Mouse (Mus musculus) olfactory bulb, adult 2 months (tissue): Measurements from ENCODE around the gene Fryl.

Source experiments
- CTCF ChIP-seq: fragments of 200-500 bp; IDR thresholded peaks from 2 replicates; pipeline ENCODE4 v1.5.1; 2012; ENCODE audit warnings: low read depth, mild to moderate bottlenecking, low read length, moderate library complexity; ENCODE audit not compliant: insufficient read depth
- POLR2A ChIP-seq: fragments of 200-500 bp; IDR thresholded peaks from 2 replicates; pipeline ENCODE4 v1.6.1; 2012; ENCODE audit warnings: mild to moderate bottlenecking, low read depth, low read length, moderate library complexity; ENCODE audit not compliant: insufficient read depth

DNA sequence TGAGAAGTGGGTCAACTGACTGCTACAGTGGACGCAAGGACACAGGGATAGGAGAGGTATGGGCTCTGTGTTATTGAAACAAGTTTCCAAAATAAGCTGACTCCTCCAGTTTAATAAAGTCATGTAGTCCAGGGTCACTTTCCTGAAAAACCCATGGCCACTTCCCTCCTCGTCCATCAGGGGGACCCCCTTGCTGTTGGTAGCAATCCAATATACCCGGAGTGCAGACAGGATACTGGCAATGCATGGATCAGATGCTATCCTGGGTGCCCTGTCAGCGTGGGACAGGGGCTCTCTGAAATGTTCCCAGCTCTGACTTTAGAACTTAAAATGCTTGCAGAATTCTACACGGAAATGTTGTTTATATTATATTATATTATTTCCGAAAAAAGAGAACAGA, 34.0 kb downstream of the Fryl start:
- no peak for TF ChIP-seq POLR2A
- no peak for TF ChIP-seq CTCF
